Mouse (Mus musculus) liver, embryonic 14.5 days (tissue): Measurements from ENCODE around the gene Cysltr1.

Source experiments
- CTCF ChIP-seq: IDR thresholded peaks from 2 replicates; pipeline ENCODE4 v1.5.1; 2016; ENCODE audit warnings: antibody characterized with exemption, low read depth, control low read depth
- EP300 ChIP-seq: IDR thresholded peaks from 2 replicates; pipeline ENCODE4 v1.6.1; 2016; ENCODE audit warnings: antibody characterized with exemption, low read depth

DNA sequence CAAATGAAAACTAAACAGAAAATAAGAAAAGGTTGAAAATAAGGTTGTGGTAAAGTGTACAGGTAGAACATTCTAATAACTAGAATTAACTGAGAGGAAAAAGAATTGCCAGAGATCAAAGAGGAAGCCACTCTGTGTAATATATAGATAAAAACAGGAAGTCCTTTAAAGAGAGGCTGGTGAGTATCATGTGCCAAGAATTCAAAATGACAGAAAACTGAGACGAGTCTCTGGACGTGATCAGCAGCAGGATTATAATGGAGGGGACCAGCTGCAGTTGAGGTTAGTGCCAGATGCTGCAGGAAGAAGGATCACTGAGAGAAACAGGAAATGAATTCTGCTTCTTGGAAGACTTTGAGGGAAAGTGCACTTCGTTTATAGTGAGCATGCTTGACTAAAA lies 20.2 kb upstream of the Cysltr1 start:
- TF ChIP-seq CTCF (no peak), EP300 (no peak)
